Mouse (Mus musculus): ENCODE results near the gene H2al1o. TPM values are rescaled to one million over a fixed set of nuclear protein-coding genes. Genes with fewer than 3 reads are reported as not detected.
"Not testable (repeated sequence)": the region's sequence is repeated elsewhere in the genome, so short reads cannot be mapped to it uniquely, and the experiment has no call there.

The H2al1o gene
- not detected for total RNA-seq (2021)
- long read RNA-seq: 0 reads

DNA sequence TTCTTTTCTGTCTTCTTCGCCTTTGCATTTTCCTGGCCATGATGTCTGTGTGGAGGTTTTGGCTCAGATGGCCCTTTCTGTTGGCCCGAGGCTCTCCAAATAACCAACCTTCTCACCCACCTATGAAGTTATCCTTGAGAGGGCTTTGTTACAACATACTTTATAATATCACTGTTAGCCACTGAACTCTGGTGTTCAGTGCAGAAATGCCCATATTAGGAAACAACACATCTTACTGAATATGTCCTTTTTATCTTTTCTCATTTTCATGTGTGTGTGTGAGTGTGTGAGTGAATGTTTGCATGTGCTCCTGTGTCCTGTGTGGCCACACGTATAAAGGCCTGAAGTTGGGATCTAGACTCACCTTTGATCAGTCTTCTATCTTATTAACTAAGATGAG lies at the start of gene H2al1o:
Gene H2al1o (minus strand): TSS at position 101 of the 400 bp plus-strand sequence.
- not testable (repeated sequence) for DNase-seq (ENCODE audit: low spot score in 2 of 2)

- DNase-seq (ENCODE audit: low spot score in 2 of 2): not testable (repeated sequence)
Observed at GRCm38 (mm10) chrX:9598036-9598435, 25.8 kb upstream of the H2al1o start.

DNA sequence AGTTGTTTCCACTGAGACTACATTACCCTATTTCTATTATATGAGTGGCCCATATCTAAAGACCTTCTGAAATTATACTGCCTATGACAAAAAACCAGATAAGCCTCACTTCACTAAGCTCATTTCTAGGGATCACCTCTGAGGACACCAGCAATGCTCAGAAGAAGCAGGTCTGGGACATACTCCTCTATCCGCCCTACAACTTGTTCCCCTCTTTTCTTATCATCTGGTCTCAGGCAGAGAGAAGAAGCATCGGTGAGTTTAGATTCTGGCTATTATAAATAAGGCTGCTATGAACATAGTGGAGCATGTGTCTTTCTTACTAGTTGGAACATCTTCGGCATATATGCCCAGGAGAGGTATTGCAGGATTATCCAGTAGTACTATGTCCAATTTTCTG lies 35.3 kb downstream of the H2al1o start:
- no peak for DNase-seq (ENCODE audit: low spot score in 2 of 2)

Other genes starting within 250 kb of the H2al1o start
- not detected for gene H2al1k, start 221.8 kb downstream of the H2al1o start, total RNA-seq (2021)
- gene Cybb, start 84.6 kb downstream of the H2al1o start, total RNA-seq (2021): under 1 TPM; 0.42 to 0.48 TPM
- 100 to 1,000 TPM; 124 to 132 TPM for gene Dynlt3, start 90.6 kb upstream of the H2al1o start, total RNA-seq (2021)